Mouse (Mus musculus) layer of hippocampus, adult 18-20 months (tissue): Measurements from ENCODE around the gene Nras. TPM values are rescaled to one million over a fixed set of nuclear protein-coding genes. Genes with fewer than 3 reads are reported as not detected.

Experiments used
- DNase-seq, 2 experiments: peaks; one replicate each; pipeline ENCODE4 v3.0.0; 2022; ENCODE audit warnings: low spot score in 2 of 2
- total RNA-seq, 2 experiments: library from RNA; stranded (reverse); gene quantifications; 2 replicates each; pipeline ENCODE4 v1.2.3; 2021

Gene Nras
- total RNA-seq, 2 experiments from 2014 or later: 50.5 to 65.4 TPM

GRCm38 (mm10) chr3:103091753-103092152 is 33.7 kb downstream of the Nras start:
- no peak for DNase-seq

- DNase-seq: no peak
These were observed 40.6 kb downstream of the Nras start for GRCm38 (mm10) chr3:103098662-103099061.

- DNase-seq: no peak
These were observed 41.6 kb downstream of the Nras start for GRCm38 (mm10) chr3:103099667-103100066.

GRCm38 (mm10) chr3:103100735-103101134 is 42.6 kb downstream of the Nras start:
- no peak for DNase-seq

GRCm38 (mm10) chr3:103101194-103101593 is 43.1 kb downstream of the Nras start:
- no peak for DNase-seq

- no peak for DNase-seq
These were observed 43.8 kb downstream of the Nras start for GRCm38 (mm10) chr3:103101909-103102308.

GRCm38 (mm10) chr3:103102454-103103390 is 44.6 kb downstream of the Nras start, which contains the start of gene Dennd2c:
Dennd2c (plus strand) TSS chr3:103102604.
- peak; percentile 28 to 56 for DNase-seq

- no peak for DNase-seq
These were observed 49.6 kb downstream of the Nras start for GRCm38 (mm10) chr3:103107565-103108240.

- DNase-seq: no peak
These were observed 54.1 kb downstream of the Nras start for GRCm38 (mm10) chr3:103112216-103112615.

Other genes starting within 250 kb of the Nras start
- not detected for gene Sycp1, start 122.2 kb upstream of the Nras start, total RNA-seq
- gene Nr1h5, start 94.2 kb upstream of the Nras start, total RNA-seq: not detected
- 10 to 100 TPM; 64.1 to 65.3 TPM for gene Sike1, start 62.6 kb upstream of the Nras start, total RNA-seq
- 100 to 1,000 TPM; 228 to 240 TPM for gene Csde1, start 37.9 kb upstream of the Nras start, total RNA-seq
- not detected for gene Ampd1, start 15.7 kb downstream of the Nras start, total RNA-seq
- gene Dennd2c, start 44.3 kb downstream of the Nras start, total RNA-seq: under 1 TPM; 0.17 to 0.20 TPM
- 10 to 100 TPM; 63.9 to 65.8 TPM for gene Bcas2, start 113.4 kb downstream of the Nras start, total RNA-seq
- gene Trim33, start 221.0 kb downstream of the Nras start, total RNA-seq: 10 to 100 TPM; 49.6 to 52.5 TPM